Mouse (Mus musculus) heart, embryonic 14.5 days (tissue): ENCODE data around the gene Ezh1. TPM values are rescaled to one million over a fixed set of nuclear protein-coding genes. Genes with fewer than 3 reads are reported as not detected.

Source experiments
- ATAC-seq: fragments of 200-750 bp; cut with Nextera tagmentation; 2 replicates; pipeline ENCODE4 v1.8.0; 2017; ENCODE audit warnings: low read depth, moderate TSS enrichment; ENCODE audit not compliant: insufficient number of reproducible peaks, insufficient read depth, low FRiP score
- H3K27ac ChIP-seq, 2 experiments: fragments of 200-500 bp in 1 of 2; fragments of 300-500 bp in 1 of 2; sonication (generic) in 1 of 2; replicated peaks in 1 of 2; 2 replicates each; pipeline ENCODE4 v1.5.1; 2012 to 2014; ENCODE audit warnings: low read depth in 2 of 2, low read length in 2 of 2, control low read depth in 1 of 2, mild to moderate bottlenecking in 1 of 2, mixed read lengths in 1 of 2; ENCODE audit not compliant: control insufficient read depth in 1 of 2, insufficient read depth in 1 of 2
- H3K27me3 ChIP-seq: fragments of 300-500 bp; sonication (generic); 2 replicates; pipeline ENCODE4 v1.6.1; 2014; ENCODE audit warnings: mild to moderate bottlenecking, low read length, control low read depth; ENCODE audit not compliant: control insufficient read depth, insufficient read depth
- H3K36me3 ChIP-seq: fragments of 300-500 bp; sonication (generic); 2 replicates; pipeline ENCODE4 v1.6.1; 2014; ENCODE audit warnings: mild to moderate bottlenecking, control low read depth, low read length, mixed read lengths; ENCODE audit not compliant: control insufficient read depth, insufficient read depth
- H3K4me1 ChIP-seq, 2 experiments: fragments of 200-500 bp in 1 of 2; fragments of 300-500 bp in 1 of 2; sonication (generic) in 1 of 2; 2 replicates each; pipeline ENCODE4 v1.6.1; 2012 to 2014; ENCODE audit warnings: low read length in 2 of 2, control low read depth in 1 of 2, mixed read lengths in 1 of 2; ENCODE audit not compliant: control insufficient read depth in 2 of 2, insufficient read depth in 2 of 2
- H3K4me2 ChIP-seq: fragments of 300-500 bp; sonication (generic); 2 replicates; pipeline ENCODE4 v1.6.1; 2014; ENCODE audit warnings: mild to moderate bottlenecking, low read length
- H3K4me3 ChIP-seq, 2 experiments: fragments of 200-500 bp in 1 of 2; fragments of 300-500 bp in 1 of 2; sonication (generic) in 1 of 2; 2 replicates each; pipeline ENCODE4 v1.5.1; 2012 to 2014; ENCODE audit warnings: low read length in 2 of 2, mild to moderate bottlenecking in 2 of 2, control low read depth in 1 of 2, low read depth in 1 of 2, moderate library complexity in 1 of 2; ENCODE audit not compliant: control insufficient read depth in 1 of 2, insufficient read depth in 1 of 2
- H3K9ac ChIP-seq: fragments of 300-500 bp; sonication (generic); 2 replicates; pipeline ENCODE4 v1.6.1; 2014; ENCODE audit warnings: mild to moderate bottlenecking, low read length
- H3K9me3 ChIP-seq: fragments of 300-500 bp; sonication (generic); 2 replicates; pipeline ENCODE4 v1.6.1; 2016; ENCODE audit warnings: low read length, control low read depth; ENCODE audit not compliant: control insufficient read depth
- WGBS: fragments of 180-500 bp; shearing (Covaris S2); extraction: QIAGEN DNeasy Blood & Tissue Kit; methylation state at CpG from one replicate; pipeline ENCODE4 v1.1.7; 2014; 5-methylcytosine and 5-hydroxymethylcytosine counted together
- polyA plus RNA-seq: library from polyadenylated mRNA; unstranded; fragments of >200 nt; fragmentation: Nextera tagmentation; extraction: Ambion mirVana; gene quantifications from 2 replicates; pipeline ENCODE4 v1.2.1, GENCODE M21; 2014

The Ezh1 gene
- polyA plus RNA-seq, 1 experiment from 2014 or later, result 13.6 TPM

DNA sequence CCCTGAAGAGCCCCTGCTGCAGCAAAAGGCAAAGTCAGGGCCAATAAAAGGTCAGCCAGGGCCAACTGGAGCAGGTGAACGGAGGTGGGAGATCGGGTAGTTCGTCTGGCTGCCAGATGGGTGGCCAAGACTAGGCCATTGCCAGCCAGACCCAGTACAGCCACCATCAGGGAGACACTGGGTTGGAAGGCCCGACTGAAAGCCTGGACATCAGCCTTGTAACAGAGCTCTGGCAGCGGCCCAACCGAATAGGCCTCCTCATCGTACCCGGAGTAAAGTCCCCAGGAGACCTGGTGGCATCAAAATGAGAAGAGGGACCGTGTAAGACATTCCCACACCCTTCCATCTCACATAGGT lies 51.9 kb downstream of the Ezh1 start:
- WGBS, result 43% methylated on average over 9 of the region's 9 CpGs
- Histone ChIP-seq H3K27me3 (peaks cover 22% of the 10 kb centered on the region), H3K9ac (peak overlapping the region; percentile 69; the same call in 1 of the 2 replicates), H3K9me3 (no peaks in the 10 kb centered on the region), H3K4me1 (peaks cover 28 to 56% of the 10 kb centered on the region in 2 experiments), H3K27ac (no peak overlapping the region; a peak in 1 of 4 replicates), H3K4me2 (peak overlapping the region; percentile 98), H3K4me3 (peak overlapping the region; percentile 32 to 48), H3K36me3 (no peaks in the 10 kb centered on the region)
- ATAC-seq, result no peak

DNA sequence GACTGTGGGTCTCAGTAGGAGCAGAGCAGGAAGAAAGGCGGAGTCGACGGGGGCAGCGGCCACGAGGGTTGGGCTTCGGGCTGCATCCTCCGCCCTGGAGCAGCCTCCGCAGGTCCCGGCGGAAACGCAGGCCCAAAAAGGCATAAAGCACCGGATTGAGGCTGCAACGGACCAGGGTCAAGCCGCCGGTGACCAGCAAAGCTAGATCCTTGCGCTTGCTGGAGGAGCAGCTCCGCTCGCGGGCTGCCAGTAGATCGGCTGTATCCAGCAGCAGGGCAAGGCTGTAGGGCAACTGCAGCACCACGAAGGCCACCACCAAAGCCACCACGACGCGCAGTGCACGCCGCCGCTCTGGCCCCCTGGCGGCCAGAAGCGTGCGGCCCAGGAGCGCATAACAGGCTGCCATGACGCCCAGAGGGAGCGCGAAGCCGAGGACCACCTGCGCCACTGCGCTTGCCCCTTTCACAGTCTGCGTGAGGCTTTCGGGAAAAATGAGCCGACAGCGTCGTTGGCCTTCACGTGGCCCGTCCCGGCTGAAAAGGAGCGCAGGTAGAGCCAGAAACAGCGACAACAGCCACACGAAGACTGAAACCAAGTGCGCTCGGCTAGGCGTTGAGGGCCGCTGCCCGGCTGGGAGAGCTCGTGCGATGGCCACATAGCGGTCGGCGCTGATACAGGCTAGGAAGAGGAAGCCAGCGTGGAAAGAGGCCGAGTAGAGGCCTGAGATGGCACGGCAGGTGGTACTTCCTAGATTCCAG lies 52.5 kb downstream of the Ezh1 start:
- H3K9me3 ChIP-seq, result no peaks in the 10 kb centered on the region
- H3K4me3 ChIP-seq, result peak overlapping the region; percentile 32 to 48
- H3K4me1 ChIP-seq, result peaks cover 33 to 62% of the 10 kb centered on the region in 2 experiments
- H3K36me3 ChIP-seq, result no peaks in the 10 kb centered on the region
- ATAC-seq, result peak; percentile 38
- peaks cover 22% of the 10 kb centered on the region for H3K27me3 ChIP-seq
- peak overlapping the region; percentile 37 to 75 for H3K27ac ChIP-seq
- peak overlapping the region; percentile 69 for H3K9ac ChIP-seq
- peak overlapping the region; percentile 98 for H3K4me2 ChIP-seq
- 3% methylated on average over 61 of the region's 61 CpGs for WGBS

DNA sequence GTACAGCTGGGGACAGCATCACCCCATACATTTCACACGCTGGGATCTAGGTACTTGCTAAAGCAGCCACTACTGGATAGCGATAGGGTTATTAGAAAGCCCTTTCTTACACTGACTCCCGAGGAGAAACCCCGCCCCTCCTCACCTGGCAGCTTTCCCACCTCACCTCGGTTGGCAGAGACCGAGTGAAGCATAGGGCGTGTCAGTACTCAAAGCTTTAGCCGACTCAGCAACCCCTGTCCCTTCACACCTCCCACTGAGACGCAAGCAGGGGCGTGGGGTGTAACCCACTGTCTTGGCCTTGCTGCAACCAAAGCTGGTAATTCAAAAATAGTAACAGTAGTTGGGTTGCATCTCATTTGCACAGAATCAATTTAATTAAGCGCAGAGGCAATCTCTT lies 53.2 kb downstream of the Ezh1 start:
- Histone ChIP-seq H3K4me3 (peak overlapping the region in 1 of 2 experiments; percentile 48; a peak in 1 of 4 replicates), H3K4me1 (peaks cover 33 to 63% of the 10 kb centered on the region in 2 experiments), H3K36me3 (peaks cover 3% of the 10 kb centered on the region; the same call in 1 of the 2 replicates), H3K27me3 (peaks cover 18% of the 10 kb centered on the region), H3K9ac (peak overlapping the region; percentile 69), H3K4me2 (peak overlapping the region; percentile 98), H3K9me3 (no peaks in the 10 kb centered on the region), H3K27ac (peak overlapping the region; percentile 37 to 75; a peak in 3 of 4 replicates)
- ATAC-seq, result no peak
- 14% methylated on average over 11 of the region's 11 CpGs for WGBS

DNA sequence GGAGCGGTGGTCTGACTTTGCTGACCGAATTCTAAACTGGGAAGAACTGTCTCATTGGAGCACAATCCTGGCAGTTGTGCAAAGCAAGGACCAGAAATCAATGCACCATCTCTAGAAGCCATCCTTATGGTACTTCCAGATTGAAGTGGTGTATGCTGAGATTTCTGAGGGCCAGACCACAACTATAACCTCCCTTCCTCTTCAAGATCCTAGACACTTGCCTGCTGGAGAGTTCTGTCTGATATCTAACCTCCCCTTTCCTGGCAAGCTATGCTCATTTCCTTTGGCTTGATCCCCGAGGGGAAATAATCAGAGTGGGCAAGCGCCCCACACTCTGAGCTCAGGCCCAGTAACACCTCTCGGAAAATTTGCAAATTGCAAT lies 53.8 kb downstream of the Ezh1 start:
- H3K27ac ChIP-seq, result peak overlapping the region; percentile 82 to 86
- peaks cover 33 to 63% of the 10 kb centered on the region in 2 experiments for H3K4me1 ChIP-seq
- peak overlapping the region; percentile 98 for H3K4me2 ChIP-seq
- H3K27me3 ChIP-seq, result peaks cover 18% of the 10 kb centered on the region
- peak overlapping the region; percentile 48 to 71 for H3K4me3 ChIP-seq
- H3K9me3 ChIP-seq, result no peaks in the 10 kb centered on the region
- H3K36me3 ChIP-seq, result peaks cover 10% of the 10 kb centered on the region
- WGBS, result 15% methylated on average over 5 of the region's 5 CpGs
- no peak for ATAC-seq
- peak overlapping the region; percentile 71 for H3K9ac ChIP-seq

DNA sequence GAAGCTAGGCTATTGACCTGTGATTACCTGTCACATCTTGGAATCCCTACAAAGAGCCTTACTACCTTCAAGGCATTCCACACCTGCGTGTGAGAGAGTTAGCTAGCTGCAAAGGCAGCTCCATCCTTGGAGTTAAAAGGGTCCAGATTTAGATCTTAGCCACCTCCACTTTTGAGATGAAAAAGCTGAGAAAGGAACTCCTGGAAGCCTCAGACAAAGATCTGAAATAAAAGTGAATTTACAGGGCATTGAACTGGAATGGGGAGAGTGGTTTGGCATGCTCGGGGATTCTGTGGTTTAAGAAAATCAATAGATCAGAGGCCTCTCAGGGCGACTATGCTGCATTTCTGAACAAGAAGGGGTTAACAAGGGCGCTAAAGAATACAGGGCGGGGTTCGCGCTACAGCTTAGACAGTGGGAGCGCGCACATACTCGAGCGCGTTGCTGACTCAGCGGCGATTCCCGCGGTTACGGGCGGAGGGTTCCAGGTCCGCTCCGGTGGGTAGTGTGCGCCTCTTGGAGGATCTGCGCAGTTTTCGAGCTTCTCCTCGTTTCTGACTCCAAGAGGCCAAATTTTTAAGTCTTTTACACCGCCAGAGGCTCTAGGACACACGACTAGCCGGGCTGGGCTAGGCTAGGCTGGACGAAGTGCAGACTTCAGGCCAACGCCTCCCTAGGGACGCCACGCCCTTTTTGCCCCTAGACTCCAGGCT lies 54.4 kb downstream of the Ezh1 start:
- peak; percentile 41 for ATAC-seq
- Histone ChIP-seq H3K4me1 (peaks cover 33 to 63% of the 10 kb centered on the region in 2 experiments), H3K4me2 (peak overlapping the region; percentile 98), H3K9me3 (no peaks in the 10 kb centered on the region), H3K27me3 (peaks cover 20% of the 10 kb centered on the region), H3K27ac (peak overlapping the region; percentile 82 to 86), H3K9ac (peak overlapping the region; percentile 71), H3K36me3 (peaks cover 15% of the 10 kb centered on the region), H3K4me3 (peak overlapping the region; percentile 48 to 71)
- under 1% methylated on average over 31 of the region's 31 CpGs for WGBS

DNA sequence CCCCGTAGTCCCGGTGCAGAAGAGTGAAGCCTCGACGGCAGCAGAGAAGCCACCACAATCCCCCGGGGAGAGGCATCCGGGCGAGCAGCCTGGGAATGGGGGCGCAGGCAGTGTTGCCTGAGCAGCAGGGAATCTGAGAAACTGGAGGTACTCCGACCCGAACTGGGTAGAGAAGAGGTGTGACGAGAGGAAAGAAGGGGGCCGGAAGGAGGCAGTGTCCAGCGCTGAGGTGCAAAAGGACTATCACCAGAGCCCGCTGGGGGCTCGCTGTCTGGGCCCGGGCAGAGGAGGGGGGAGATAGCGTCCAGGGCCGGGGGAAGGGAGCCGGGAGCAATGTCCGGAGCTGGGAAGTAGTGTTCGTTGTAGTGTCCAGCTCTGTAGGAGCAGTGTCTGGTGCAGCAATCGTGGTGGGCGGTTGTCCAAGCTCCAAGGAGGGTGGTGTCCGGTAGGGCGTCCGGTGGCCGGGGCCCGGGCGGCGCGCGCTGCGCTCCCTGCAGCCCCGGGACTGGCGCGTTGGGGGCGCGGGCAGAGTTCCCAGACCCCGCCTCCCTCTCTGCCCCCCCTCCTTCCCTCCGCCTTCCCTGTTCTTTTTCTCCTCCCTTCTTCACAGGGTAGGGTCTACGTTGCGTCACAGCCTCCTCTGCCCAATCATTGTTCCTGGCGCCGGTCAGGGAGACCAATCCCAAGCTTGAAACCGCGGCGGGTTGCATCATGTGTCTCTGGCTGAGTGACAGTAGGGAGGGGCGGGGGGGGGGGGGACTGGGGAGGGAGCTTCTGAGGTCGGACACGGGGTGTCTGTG lies 55.3 kb downstream of the Ezh1 start, which contains the start of gene Plekhh3:
Gene Plekhh3, minus strand, starts transcription at position 541 of the 800 bp plus-strand sequence.
- WGBS, result 0% methylated on average over 46 of the region's 50 CpGs
- H3K27ac ChIP-seq, result peak within 1 kb of the TSS; percentile 86
- H3K4me1 ChIP-seq, result peaks cover 31 to 57% of the 10 kb centered on the region in 2 experiments
- H3K9me3 ChIP-seq, result no peaks in the 10 kb centered on the region
- peak within 1 kb of the TSS; percentile 82 for H3K9ac ChIP-seq
- peak within 1 kb of the TSS; percentile 70 to 82 for H3K4me3 ChIP-seq
- ATAC-seq, result peak; percentile 93
- H3K4me2 ChIP-seq, result peak within 1 kb of the TSS; percentile 98
- peaks cover 24% of the 10 kb centered on the region for H3K36me3 ChIP-seq
- H3K27me3 ChIP-seq, result peaks cover 25% of the 10 kb centered on the region

DNA sequence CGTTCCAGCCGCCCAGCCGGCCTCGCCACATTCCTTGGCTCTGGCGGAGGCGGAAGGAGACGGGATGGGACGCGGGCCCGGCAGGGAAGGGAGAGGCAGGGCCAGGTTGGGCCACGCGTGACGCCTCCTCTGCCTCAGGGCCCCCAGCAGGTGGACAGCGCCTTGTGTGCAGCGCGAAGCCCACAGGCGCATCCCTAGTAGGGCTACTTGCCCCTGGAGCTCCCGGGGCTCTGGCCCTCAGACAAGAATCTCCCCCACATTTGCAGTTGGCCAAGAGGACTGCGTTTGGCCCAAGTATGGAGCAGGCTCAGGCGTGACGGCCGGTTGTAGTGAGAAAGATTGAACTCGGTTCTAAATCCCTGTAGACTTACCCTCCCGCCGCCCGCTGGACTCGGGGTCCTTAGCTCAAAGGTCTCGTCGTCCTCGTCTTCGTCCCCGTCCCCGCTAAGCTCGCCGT lies 55.9 kb downstream of the Ezh1 start, which contains the start of gene Cntnap1:
Gene Cntnap1, plus strand, starts transcription at position 170 of the 457 bp plus-strand sequence.
- Histone ChIP-seq H3K4me2 (peak within 1 kb of the TSS; percentile 98), H3K9ac (peak within 1 kb of the TSS; percentile 82), H3K27ac (peak within 1 kb of the TSS; percentile 77 to 86), H3K4me3 (peak within 1 kb of the TSS; percentile 70 to 82), H3K4me1 (peaks cover 30 to 50% of the 10 kb centered on the region in 2 experiments), H3K27me3 (peaks cover 26% of the 10 kb centered on the region), H3K9me3 (no peaks in the 10 kb centered on the region), H3K36me3 (peaks cover 30% of the 10 kb centered on the region)
- 0% methylated on average over 35 of the region's 35 CpGs for WGBS
- ATAC-seq, result no peak
